Mouse (Mus musculus) midbrain, embryonic 12.5 days (tissue): ENCODE measurements around the gene 4933415A04Rik. TPM values are rescaled to one million over a fixed set of nuclear protein-coding genes. Genes with fewer than 3 reads are reported as not detected.

Source experiments
- ATAC-seq: fragments of 200-750 bp; cut with Nextera tagmentation; 2 replicates; pipeline ENCODE4 v1.8.0; 2017; ENCODE audit warnings: low read depth, moderate TSS enrichment, moderate library complexity; ENCODE audit not compliant: low FRiP score
- H3K27ac ChIP-seq: fragments of 300-500 bp; sonication (generic); replicated peaks from 2 replicates; pipeline ENCODE4 v1.5.1; 2016; ENCODE audit warnings: mild to moderate bottlenecking
- H3K27me3 ChIP-seq: fragments of 300-500 bp; sonication (generic); 2 replicates; pipeline ENCODE4 v1.6.1; 2016; ENCODE audit warnings: mild to moderate bottlenecking
- H3K36me3 ChIP-seq: fragments of 300-500 bp; sonication (generic); 2 replicates; pipeline ENCODE4 v1.6.1; 2016
- H3K4me1 ChIP-seq: fragments of 300-500 bp; sonication (generic); 2 replicates; pipeline ENCODE4 v1.6.1; 2016
- H3K4me2 ChIP-seq: fragments of 300-500 bp; sonication (generic); replicated peaks from 2 replicates; pipeline ENCODE4 v1.6.1; 2016; ENCODE audit warnings: mild to moderate bottlenecking, moderate library complexity
- H3K4me3 ChIP-seq: fragments of 300-500 bp; sonication (generic); 2 replicates; pipeline ENCODE4 v1.5.1; 2016; ENCODE audit warnings: mild to moderate bottlenecking
- H3K9ac ChIP-seq: fragments of 300-500 bp; sonication (generic); replicated peaks from 2 replicates; pipeline ENCODE4 v1.6.1; 2016; ENCODE audit warnings: mild to moderate bottlenecking, moderate library complexity
- H3K9me3 ChIP-seq: fragments of 300-500 bp; sonication (generic); 2 replicates; pipeline ENCODE4 v1.6.1; 2016; ENCODE audit warnings: mild to moderate bottlenecking
- WGBS: fragments of 180-500 bp; shearing (Covaris S2); methylation state at CpG from one replicate; pipeline ENCODE4 v1.1.7; 2016; 5-methylcytosine and 5-hydroxymethylcytosine counted together
- polyA plus RNA-seq: library from polyadenylated mRNA; unstranded; fragments of >200 nt; fragmentation: Nextera tagmentation; extraction: Ambion mirVana; gene quantifications from 2 replicates; pipeline ENCODE4 v1.2.1, GENCODE M21; 2016

4933415A04Rik gene
- 8.4 and 9.3 TPM in 2 replicates for polyA plus RNA-seq

DNA sequence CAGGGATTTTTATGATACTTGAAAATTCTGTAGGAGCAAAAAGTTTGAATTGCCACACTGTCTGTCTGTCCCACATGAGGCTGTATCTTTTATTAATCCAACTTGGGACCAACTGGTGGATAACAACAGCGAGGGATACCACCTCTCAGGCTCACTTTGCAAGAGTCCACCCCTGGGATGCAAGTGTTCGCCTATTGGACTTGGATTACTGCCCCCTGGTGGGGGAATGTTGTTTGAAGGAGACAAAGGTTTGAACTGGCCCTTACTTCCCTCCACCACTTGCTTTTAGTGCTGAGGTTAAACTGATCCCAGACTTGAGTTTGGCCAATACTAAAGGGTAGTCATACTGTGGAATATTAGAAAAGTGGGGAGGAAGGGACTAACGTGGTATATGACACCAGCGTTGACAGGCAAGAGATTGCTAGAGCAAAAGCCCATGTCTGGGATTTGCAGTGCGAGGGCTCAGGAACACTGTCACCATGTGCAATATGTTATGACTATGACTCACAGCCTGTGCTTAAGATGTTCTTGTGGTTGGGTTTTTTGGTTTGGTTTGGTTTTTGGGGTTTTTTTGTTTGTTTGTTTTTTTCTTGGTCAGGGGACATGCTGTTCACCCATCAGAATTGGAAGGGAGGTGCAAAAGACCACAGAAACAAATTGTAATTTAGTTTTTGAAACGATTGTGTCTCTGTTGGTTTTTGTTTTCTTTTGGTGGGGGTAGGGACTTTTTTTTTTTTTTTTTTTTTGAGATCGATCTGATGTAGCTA, at the start of gene 4933415A04Rik:
Gene 4933415A04Rik (plus strand): TSS at position 717 of the 767 bp plus-strand sequence.
- Histone ChIP-seq H3K4me2 (no peak within 1 kb of the TSS), H3K9ac (no peak within 1 kb of the TSS), H3K27ac (peak within 1 kb of the TSS; percentile 52; the same call in 1 of the 2 replicates), H3K36me3 (peaks cover 51% of the 10 kb centered on the region), H3K4me1 (no peaks in the 10 kb centered on the region), H3K27me3 (no peaks in the 10 kb centered on the region), H3K4me3 (no peak within 1 kb of the TSS), H3K9me3 (no peaks in the 10 kb centered on the region)
- WGBS, result 72% methylated on average over 7 of the region's 7 CpGs
- peak; percentile 39; the same call in 1 of the 2 replicates for ATAC-seq

GRCm38 (mm10) chr11:43537074-43537473, 49.8 kb upstream of the 4933415A04Rik start:
- Histone ChIP-seq H3K9me3 (no peaks in the 10 kb centered on the region), H3K9ac (no peak overlapping the region), H3K4me2 (no peak overlapping the region), H3K4me1 (peaks cover 25% of the 10 kb centered on the region), H3K27ac (no peak overlapping the region), H3K4me3 (no peak overlapping the region), H3K36me3 (peaks cover 62% of the 10 kb centered on the region), H3K27me3 (no peaks in the 10 kb centered on the region)
- no peak for ATAC-seq
- 74% methylated on average over 6 of the region's 6 CpGs for WGBS

- H3K4me3 ChIP-seq, result no peak overlapping the region
- peaks cover 21% of the 10 kb centered on the region for H3K4me1 ChIP-seq
- H3K27me3 ChIP-seq, result no peaks in the 10 kb centered on the region
- no peaks in the 10 kb centered on the region for H3K9me3 ChIP-seq
- peak overlapping the region; percentile 69; the same call in 1 of the 2 replicates for H3K27ac ChIP-seq
- peaks cover 53% of the 10 kb centered on the region for H3K36me3 ChIP-seq
- peak; percentile 88 for ATAC-seq
- H3K9ac ChIP-seq, result no peak overlapping the region
- H3K4me2 ChIP-seq, result no peak overlapping the region
- WGBS, result 21% methylated on average over 6 of the region's 6 CpGs
Measured at GRCm38 (mm10) chr11:43539863-43540262, 47.0 kb upstream of the 4933415A04Rik start.

DNA sequence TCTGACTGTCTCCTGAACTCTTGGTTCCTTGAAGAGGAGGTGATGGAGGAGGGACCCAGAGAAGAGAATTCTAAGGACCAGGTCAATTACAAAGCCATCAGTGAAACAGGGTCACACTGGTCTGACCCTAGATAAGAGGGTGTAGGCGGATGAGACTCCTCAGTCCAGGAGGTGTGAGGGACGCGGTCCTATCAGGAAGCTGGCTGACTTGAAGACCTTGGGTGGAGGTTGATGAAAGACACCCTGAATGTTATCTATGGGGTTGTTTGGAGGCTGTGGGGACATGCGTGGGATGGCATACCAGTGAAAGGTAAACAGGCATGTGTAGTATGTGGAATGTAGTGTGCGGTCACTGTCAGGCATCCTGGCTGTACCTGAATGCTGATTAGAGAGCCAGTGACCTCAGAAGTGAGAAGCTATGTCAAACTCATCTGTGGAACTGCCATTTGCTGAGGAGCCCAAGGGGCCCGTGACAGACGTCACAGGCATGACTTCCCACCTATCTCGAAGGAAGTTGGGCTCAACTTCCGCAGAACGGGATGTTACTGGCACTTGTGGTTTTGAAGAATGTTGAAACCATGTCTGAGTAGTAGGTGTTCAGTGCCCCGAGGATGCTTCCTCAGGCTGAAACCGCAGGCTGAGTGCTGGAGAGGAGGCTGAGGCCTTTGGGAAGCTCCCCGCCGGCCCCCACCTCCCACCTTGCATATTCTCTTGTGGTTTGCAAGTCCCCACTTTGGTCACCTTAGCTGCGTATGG, 43.0 kb upstream of the 4933415A04Rik start:
- no peak overlapping the region for H3K9ac ChIP-seq
- H3K4me3 ChIP-seq, result no peak overlapping the region
- no peak overlapping the region for H3K4me2 ChIP-seq
- H3K27me3 ChIP-seq, result no peaks in the 10 kb centered on the region
- no peak overlapping the region for H3K27ac ChIP-seq
- no peaks in the 10 kb centered on the region for H3K9me3 ChIP-seq
- H3K36me3 ChIP-seq, result peaks cover 15% of the 10 kb centered on the region; the same call in 1 of the 2 replicates
- H3K4me1 ChIP-seq, result peaks cover 53% of the 10 kb centered on the region
- ATAC-seq, result no peak
- WGBS, result 93% methylated on average over 15 of the region's 15 CpGs

GRCm38 (mm10) chr11:43544819-43545218, 42.0 kb upstream of the 4933415A04Rik start:
- ATAC-seq, result no peak
- no peaks in the 10 kb centered on the region for H3K27me3 ChIP-seq
- H3K36me3 ChIP-seq, result peaks cover 14% of the 10 kb centered on the region; the same call in 1 of the 2 replicates
- no peak overlapping the region for H3K4me3 ChIP-seq
- no peak overlapping the region for H3K9ac ChIP-seq
- H3K4me2 ChIP-seq, result no peak overlapping the region
- 81% methylated on average over 7 of the region's 7 CpGs for WGBS
- no peaks in the 10 kb centered on the region for H3K9me3 ChIP-seq
- H3K4me1 ChIP-seq, result peaks cover 53% of the 10 kb centered on the region
- no peak overlapping the region for H3K27ac ChIP-seq

GRCm38 (mm10) chr11:43545873-43546475, 40.9 kb upstream of the 4933415A04Rik start:
- no peak overlapping the region for H3K4me2 ChIP-seq
- no peak overlapping the region for H3K4me3 ChIP-seq
- H3K4me1 ChIP-seq, result peaks cover 46% of the 10 kb centered on the region
- no peak overlapping the region for H3K27ac ChIP-seq
- H3K9ac ChIP-seq, result no peak overlapping the region
- no peaks in the 10 kb centered on the region for H3K9me3 ChIP-seq
- no peaks in the 10 kb centered on the region for H3K27me3 ChIP-seq
- H3K36me3 ChIP-seq, result peaks cover 14% of the 10 kb centered on the region; the same call in 1 of the 2 replicates
- WGBS, result 31% methylated on average over 16 of the region's 16 CpGs
- no peak; the same call in 1 of the 2 replicates for ATAC-seq

DNA sequence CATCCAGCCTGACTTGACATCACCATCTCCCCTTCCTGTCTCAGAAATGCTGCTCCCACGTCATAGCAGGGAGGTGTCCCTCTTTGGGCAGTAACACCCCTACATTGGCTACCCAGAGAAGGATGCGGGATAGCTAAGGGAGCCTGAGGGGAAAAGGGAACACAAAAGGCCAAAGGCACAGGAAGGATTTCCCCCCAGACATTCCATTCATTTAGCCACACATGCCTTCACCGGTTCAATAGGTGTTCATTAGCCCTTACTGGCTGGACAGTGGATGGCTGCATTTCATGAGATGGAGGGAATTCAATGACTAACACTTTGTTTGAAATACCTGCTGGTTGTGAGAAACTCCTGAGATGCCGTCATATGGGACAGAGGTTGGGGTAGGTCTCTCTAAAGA, 40.2 kb upstream of the 4933415A04Rik start:
- WGBS, result 39% methylated on average over 4 of the region's 4 CpGs
- Histone ChIP-seq H3K9me3 (no peaks in the 10 kb centered on the region), H3K27ac (no peak overlapping the region)

GRCm38 (mm10) chr11:43548148-43548547, 38.7 kb upstream of the 4933415A04Rik start:
- Histone ChIP-seq H3K9me3 (no peaks in the 10 kb centered on the region), H3K4me3 (no peak overlapping the region), H3K27me3 (no peaks in the 10 kb centered on the region), H3K27ac (peak overlapping the region; percentile 75), H3K4me1 (peaks cover 53% of the 10 kb centered on the region), H3K36me3 (peaks cover 11% of the 10 kb centered on the region; the same call in 1 of the 2 replicates), H3K9ac (no peak overlapping the region), H3K4me2 (no peak overlapping the region)
- peak; percentile 45; the same call in 1 of the 2 replicates for ATAC-seq
- 21% methylated on average over 7 of the region's 7 CpGs for WGBS

More for the DNA sequence above, 40.2 kb upstream of the 4933415A04Rik start:
- Histone ChIP-seq H3K9ac (no peak overlapping the region), H3K4me1 (peaks cover 47% of the 10 kb centered on the region), H3K4me2 (no peak overlapping the region), H3K27me3 (no peaks in the 10 kb centered on the region), H3K36me3 (peaks cover 14% of the 10 kb centered on the region; the same call in 1 of the 2 replicates), H3K4me3 (no peak overlapping the region)
- no peak for ATAC-seq

DNA sequence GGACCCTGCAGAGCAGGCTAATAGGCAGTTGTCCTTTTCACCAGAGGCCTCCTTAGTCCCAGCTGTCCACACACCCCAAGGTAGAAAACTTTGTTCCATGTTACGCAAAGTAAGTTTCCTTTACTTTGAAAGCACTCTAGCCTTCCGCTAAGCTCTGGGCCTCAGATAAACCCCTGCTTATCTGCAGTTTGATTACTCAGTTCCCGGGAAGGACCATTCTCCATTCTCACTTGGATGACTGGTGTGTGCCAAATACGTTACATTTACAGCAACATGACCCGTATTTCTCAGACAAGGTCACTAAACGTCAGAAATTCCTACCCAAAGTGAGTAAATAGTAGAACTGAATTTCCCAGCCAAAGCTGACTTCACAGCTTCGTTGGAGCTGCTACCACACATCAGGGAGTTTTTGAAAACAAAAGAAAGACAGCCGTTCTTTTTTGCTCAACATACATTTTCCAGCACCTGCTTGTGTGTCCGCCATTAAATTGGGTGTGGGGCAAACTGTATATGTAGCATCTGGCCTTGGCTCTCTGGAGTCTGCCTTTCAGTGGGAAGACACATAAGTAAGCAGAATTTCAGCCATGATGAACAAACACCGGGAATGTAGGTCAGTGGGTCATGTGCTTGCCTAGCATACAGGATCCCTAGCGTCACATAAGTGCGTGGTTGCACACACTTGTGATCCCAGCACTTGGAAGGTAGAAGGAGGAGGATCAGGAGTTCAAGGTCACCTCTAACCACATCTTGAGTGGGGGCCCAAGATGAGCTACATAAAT, 38.0 kb upstream of the 4933415A04Rik start:
- no peaks in the 10 kb centered on the region for H3K9me3 ChIP-seq

DNA sequence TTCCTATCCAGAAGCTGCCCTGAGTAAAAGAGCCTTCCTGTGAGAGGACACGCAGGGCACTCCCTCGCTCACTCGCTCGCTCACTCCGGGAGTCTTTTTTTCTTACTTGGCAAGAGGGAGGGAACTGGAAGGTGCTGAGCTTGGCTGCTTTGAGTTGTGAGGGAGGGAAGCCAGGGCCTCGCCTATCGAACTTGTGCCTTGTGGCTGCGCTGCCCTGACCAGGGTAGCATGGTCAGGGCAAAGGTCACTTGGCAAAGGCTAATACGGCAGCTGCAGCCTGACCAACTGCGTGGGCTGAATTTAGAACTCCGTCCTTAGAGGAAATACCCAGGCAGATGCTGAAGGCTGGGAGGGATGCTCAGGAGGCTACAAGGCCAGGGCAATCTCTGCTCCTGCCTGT, 37.1 kb upstream of the 4933415A04Rik start:
- Histone ChIP-seq H3K9me3 (no peaks in the 10 kb centered on the region), H3K4me2 (no peak overlapping the region), H3K4me3 (no peak overlapping the region), H3K4me1 (peaks cover 53% of the 10 kb centered on the region), H3K9ac (no peak overlapping the region), H3K27ac (no peak overlapping the region), H3K36me3 (peaks cover 7% of the 10 kb centered on the region; the same call in 1 of the 2 replicates), H3K27me3 (no peaks in the 10 kb centered on the region)
- 39% methylated on average over 11 of the region's 11 CpGs for WGBS
- ATAC-seq, result no peak

More for the DNA sequence above, 38.0 kb upstream of the 4933415A04Rik start:
- 64% methylated on average over 12 of the region's 12 CpGs for WGBS
- ATAC-seq, result no peak
- peaks cover 53% of the 10 kb centered on the region for H3K4me1 ChIP-seq
- no peaks in the 10 kb centered on the region for H3K27me3 ChIP-seq
- no peak overlapping the region for H3K4me2 ChIP-seq
- H3K36me3 ChIP-seq, result peaks cover 4% of the 10 kb centered on the region; the same call in 1 of the 2 replicates
- H3K27ac ChIP-seq, result peak overlapping the region; percentile 75
- no peak overlapping the region for H3K9ac ChIP-seq
- no peak overlapping the region for H3K4me3 ChIP-seq

DNA sequence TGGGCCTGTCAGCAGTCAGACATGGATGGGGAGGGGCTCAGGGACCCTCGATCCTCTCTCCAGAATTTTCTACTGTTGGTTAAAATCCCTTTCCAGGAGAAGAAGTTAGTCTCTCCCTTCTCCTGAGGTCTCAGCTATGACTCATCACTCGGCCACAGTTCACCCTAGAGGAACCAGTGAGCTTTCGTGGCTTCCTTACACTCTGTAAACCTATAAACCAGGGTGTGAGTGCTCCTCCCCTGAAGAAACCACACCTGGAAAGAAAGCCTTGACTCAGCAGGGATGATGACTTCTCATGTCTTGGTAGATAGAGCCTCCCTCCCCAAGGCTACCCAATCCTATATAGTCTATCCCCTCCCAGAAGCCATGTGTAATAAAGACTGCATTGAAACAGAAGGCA, 35.1 kb upstream of the 4933415A04Rik start:
- H3K4me2 ChIP-seq, result no peak overlapping the region
- no peak overlapping the region for H3K4me3 ChIP-seq
- peaks cover 13% of the 10 kb centered on the region for H3K36me3 ChIP-seq
- 87% methylated on average over 3 of the region's 3 CpGs for WGBS
- H3K27me3 ChIP-seq, result no peaks in the 10 kb centered on the region
- H3K9me3 ChIP-seq, result no peaks in the 10 kb centered on the region
- ATAC-seq, result no peak
- H3K27ac ChIP-seq, result no peak overlapping the region
- no peak overlapping the region for H3K9ac ChIP-seq
- H3K4me1 ChIP-seq, result peaks cover 39% of the 10 kb centered on the region
